Comparison of ENCODE assay signal across 17 mouse cellular contexts in genomic region chr13:99549584-99549983, GRCm38 (mm10). TPM values are rescaled to one million over a fixed set of nuclear protein-coding genes. Genes with fewer than 3 reads are reported as not detected.
DNase-seq lines count a peak whose midpoint lies in the region; ATAC-seq lines count a peak whose summit lies in the region.
"Had no signal": no experiment of that assay in that cellular context is flagged by ENCODE, and none has a peak within 500 bp of the region (broad histone marks: within the 10 kb centered on the region; RNA-seq: fewer than 3 reads in every experiment).

No protein-coding gene starts in this region.

- no peaks in the 10 kb centered on the region for H3K27me3 ChIP-seq in hindbrain, embryonic 12.5 days
- no peaks in the 10 kb centered on the region for H3K27me3 ChIP-seq in midbrain, embryonic 16.5 days (ENCODE audit: control insufficient read depth, insufficient read depth, low read depth, low read length)

- WGBS in hindbrain, embryonic 12.5 days, result 23% methylated on average over 9 of the region's 9 CpGs
- 14% methylated on average over 9 of the region's 9 CpGs for WGBS in midbrain, embryonic 16.5 days

- H3K4me3 ChIP-seq in hindbrain, embryonic 12.5 days, result no peak overlapping the region
- H3K4me3 ChIP-seq in midbrain, embryonic 16.5 days (ENCODE audit: low read depth, low read length), result no peak overlapping the region
- H3K4me3 ChIP-seq: erythroblast, embryonic 14.5 days; myocyte had no signal

- ATAC-seq in hindbrain, embryonic 12.5 days (ENCODE audit: low FRiP score), result peak; percentile 85
- no peak; the same call in 1 of the 2 replicates for ATAC-seq in midbrain, embryonic 16.5 days
- ATAC-seq: lung, postnatal 0 days had no signal

- H3K27ac ChIP-seq in hindbrain, embryonic 12.5 days, result peak overlapping the region; percentile 73
- H3K27ac ChIP-seq in midbrain, embryonic 16.5 days (ENCODE audit: low read length), result peak overlapping the region; percentile 18; the same call in 1 of the 2 replicates

- peak; percentile 46 for DNase-seq in adrenal gland, adult 2 months
- no peak for DNase-seq in adrenal gland, postnatal 4 days (ENCODE audit: low spot score in 2 of 2)
- peak; percentile 67 for DNase-seq in embryo, embryonic 11 days
- no peak for DNase-seq in urinary bladder, adult 2 months (ENCODE audit: low spot score)
- DNase-seq in cerebellum, adult 18-20 months, result no peak
- no peak for DNase-seq in kidney, postnatal 14 days
- DNase-seq: cerebellum, adult 9-10 months; kidney, adult 9 months; layer of hippocampus, postnatal 36 days; liver; right cerebral cortex, postnatal 4 days had no signal

- peaks cover 30% of the 10 kb centered on the region for H3K4me1 ChIP-seq in hindbrain, embryonic 12.5 days
- H3K4me1 ChIP-seq in midbrain, embryonic 16.5 days (ENCODE audit: control insufficient read depth, insufficient read depth, low read length), result peaks cover 15% of the 10 kb centered on the region

- H3K36me3 ChIP-seq in hindbrain, embryonic 12.5 days, result no peaks in the 10 kb centered on the region
- no peaks in the 10 kb centered on the region for H3K36me3 ChIP-seq in midbrain, embryonic 16.5 days (ENCODE audit: control insufficient read depth, insufficient read depth, low read length)

- H3K9ac ChIP-seq in hindbrain, embryonic 12.5 days, result no peak overlapping the region
- 0 out of 2 replicates have a peak overlapping the region, but pooled peaks have one; percentile 21 for H3K9ac ChIP-seq in midbrain, embryonic 16.5 days (ENCODE audit: low read depth, low read length)

- H3K4me2 ChIP-seq in hindbrain, embryonic 12.5 days (replicated peaks), result peak overlapping the region; percentile 19
- peak overlapping the region; percentile 16; the same call in 1 of the 2 replicates for H3K4me2 ChIP-seq in midbrain, embryonic 16.5 days (ENCODE audit: low read length)

- H3K9me3 ChIP-seq in hindbrain, embryonic 12.5 days (replicated peaks), result no peaks in the 10 kb centered on the region
- no peaks in the 10 kb centered on the region for H3K9me3 ChIP-seq in midbrain, embryonic 16.5 days (replicated peaks; ENCODE audit: control insufficient read depth, low read length, poor library complexity, severe bottlenecking)

RNA-seq across cellular contexts. Expression of gene Map1b, which starts 33.2 kb away (rescaled TPM):
- total RNA-seq in adrenal gland, adult 2 months (2021), result 100 to 1,000 TPM; 107 to 110 TPM
- polyA plus RNA-seq in adrenal gland, adult 2 months (2012; rRNA removed), result 2.4 and 4.0 TPM in 2 replicates
- 100 to 1,000 TPM in 1 of 2 experiments, 10 to 100 TPM in 1; 76.1 to 106 TPM for total RNA-seq in adrenal gland, postnatal 4 days (2021)
- polyA plus RNA-seq in hindbrain, embryonic 12.5 days (2016; fragmentation: Nextera tagmentation; extraction: Ambion mirVana), result 1,280 and 1,328 TPM in 2 replicates
- 1,966 and 2,233 TPM in 2 replicates for polyA plus RNA-seq in midbrain, embryonic 16.5 days (2015; fragmentation: Nextera tagmentation; extraction: Ambion mirVana)
- 7.6 and 16.2 TPM in 2 replicates for polyA plus RNA-seq in urinary bladder, adult 2 months (2012; rRNA removed)
- total RNA-seq: MEL had no signal
- polyA plus RNA-seq: erythroblast, embryonic 14.5 days had no signal

Comparison
In these comparisons a context has a peak if more than half of its experiments do, and no peak if none do; other contexts are left out.
1. DNase-seq: peak in adrenal gland, adult 2 months (single experiment) and embryo, embryonic 11 days (single experiment); none in adrenal gland, postnatal 4 days (0 of 2), urinary bladder, adult 2 months (single experiment), cerebellum, adult 18-20 months (0 of 2) and kidney, postnatal 14 days (single experiment).
2. RNA of gene Map1b, which starts 33.2 kb away (polyA plus RNA-seq): 1,966 to 2,233 TPM in midbrain, embryonic 16.5 days and 1,280 to 1,328 TPM in hindbrain, embryonic 12.5 days; 7.6 to 16.2 TPM in urinary bladder, adult 2 months and 2.4 to 4.0 TPM in adrenal gland, adult 2 months; every median in the first group is over 10 times any median in the second.